In the genomic region with DNA sequence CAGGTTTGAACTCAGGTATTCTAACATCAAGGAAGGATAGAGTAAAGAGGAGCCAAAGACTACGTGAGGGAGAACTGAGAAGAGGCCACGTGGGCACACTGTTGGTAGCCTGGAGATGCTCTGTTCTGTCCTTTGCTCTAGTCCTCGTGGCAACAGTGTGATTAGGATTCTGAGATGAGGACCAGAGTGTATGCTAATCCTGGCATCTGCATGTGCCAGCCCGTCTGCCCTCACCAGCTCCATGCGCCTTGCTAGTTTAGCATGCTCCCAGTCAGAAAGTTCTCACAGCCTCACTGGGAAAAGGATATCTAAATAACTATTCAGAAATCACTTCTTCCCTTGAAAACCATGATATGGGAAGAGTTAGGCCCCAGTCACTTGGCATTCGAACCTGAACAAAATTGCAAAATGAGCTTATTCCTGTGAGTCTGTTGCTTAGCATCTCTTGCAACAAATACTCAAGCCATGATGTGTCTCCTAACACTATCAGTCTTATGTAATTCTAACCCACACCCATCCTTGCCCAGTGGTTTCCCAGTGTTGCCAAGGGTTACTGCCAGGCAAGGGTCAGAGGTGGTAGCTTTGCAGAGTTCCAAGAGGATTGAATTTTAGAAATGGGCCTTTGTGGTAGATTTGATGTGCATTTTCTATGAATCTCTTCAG, we compare ENCODE assay signal across 10 mouse cellular contexts.
"Had no signal": no experiment of that assay in that cellular context is flagged by ENCODE, and none has a peak within 500 bp of the region (broad histone marks: within the 10 kb centered on the region; RNA-seq: fewer than 3 reads in every experiment).

No protein-coding gene starts in this region.

- H3K4me3 ChIP-seq: limb, embryonic 10.5 days; liver, embryonic 15.5 days; lung, embryonic 15.5 days; midbrain, embryonic 15.5 days; neural tube, embryonic 12.5 days had no signal

- H3K4me1 ChIP-seq: liver, embryonic 15.5 days; midbrain, embryonic 15.5 days; neural tube, embryonic 12.5 days had no signal

- DNase-seq: kidney, adult 11 months; kidney, adult 9 months; kidney, postnatal 36 days; retina, postnatal 1 day; thymus, postnatal 36 days had no signal
